Mouse (Mus musculus): Measurements from ENCODE around the gene Fam219a.
A peak's percentile ranks its signal among the peaks of the same experiment; 100 is the strongest.

Gene Fam219a

DNA sequence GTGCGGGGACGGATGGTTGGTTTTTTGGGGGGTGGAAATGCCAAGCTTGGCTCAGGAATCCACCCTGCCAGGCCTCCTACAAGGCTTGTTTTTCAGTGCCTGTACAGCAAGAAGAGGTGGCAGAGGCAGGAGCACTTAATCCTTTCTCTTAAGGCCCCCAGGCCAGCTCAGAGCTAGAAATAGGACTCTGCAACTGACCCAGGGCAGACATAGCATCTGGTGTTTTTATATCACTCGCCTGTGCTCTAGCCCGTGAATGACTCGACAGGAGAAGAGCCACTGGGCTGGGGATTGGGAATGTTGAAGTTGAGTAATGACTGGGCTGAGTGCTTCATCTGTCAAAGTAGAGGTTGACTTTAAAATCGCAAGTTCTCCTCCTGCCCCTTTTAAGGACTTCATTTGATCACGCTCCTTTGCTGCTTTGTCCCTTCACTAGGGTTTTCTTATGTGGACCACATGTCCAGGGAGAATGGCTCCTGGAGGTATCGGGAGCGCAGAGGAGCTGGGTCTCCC, 91.6 kb downstream of the Fam219a start:
- DNase-seq (ENCODE audit: low spot score in 2 of 2), result no peak

- DNase-seq (ENCODE audit: low spot score in 2 of 2), result no peak
Observed at GRCm38 (mm10) chr4:41471384-41471689, 98.0 kb downstream of the Fam219a start.

DNA sequence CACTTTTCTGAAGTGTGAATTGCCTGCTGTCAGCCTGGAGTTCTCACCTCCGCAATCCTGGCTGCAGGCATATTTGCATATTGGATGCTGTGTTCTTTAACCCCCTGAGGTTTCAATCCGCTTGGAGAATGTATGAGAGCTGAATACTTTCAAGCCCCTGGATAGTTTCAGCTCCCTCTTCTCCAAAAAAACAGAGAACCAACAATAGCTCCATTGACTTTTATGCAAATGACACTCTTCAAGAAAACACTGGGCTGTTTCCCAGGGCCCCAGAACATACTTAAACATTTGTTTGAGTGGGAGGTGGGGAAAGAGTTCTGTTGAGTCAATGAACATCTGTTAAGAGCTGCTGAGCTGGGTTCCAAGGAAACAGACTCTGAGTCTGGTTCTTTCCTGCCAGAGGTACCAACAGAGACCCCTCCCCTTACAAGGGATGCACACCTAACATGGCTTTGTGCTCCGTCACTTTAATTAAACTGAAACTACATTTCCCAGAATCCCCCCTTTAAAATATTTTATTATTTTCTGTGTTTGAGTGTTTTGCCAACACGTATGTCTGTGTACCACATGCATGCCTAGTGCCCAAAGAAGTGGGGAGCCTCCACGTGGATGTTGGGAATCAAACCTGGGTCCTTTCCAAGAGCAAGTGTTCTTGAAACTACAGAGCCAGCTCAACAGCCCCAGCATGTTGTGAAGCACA, 98.5 kb downstream of the Fam219a start:
- DNase-seq (ENCODE audit: low spot score in 2 of 2), result no peak

- DNase-seq (ENCODE audit: low spot score in 2 of 2), result no peak
Observed at GRCm38 (mm10) chr4:41470051-41470683, 99.2 kb downstream of the Fam219a start.

DNA sequence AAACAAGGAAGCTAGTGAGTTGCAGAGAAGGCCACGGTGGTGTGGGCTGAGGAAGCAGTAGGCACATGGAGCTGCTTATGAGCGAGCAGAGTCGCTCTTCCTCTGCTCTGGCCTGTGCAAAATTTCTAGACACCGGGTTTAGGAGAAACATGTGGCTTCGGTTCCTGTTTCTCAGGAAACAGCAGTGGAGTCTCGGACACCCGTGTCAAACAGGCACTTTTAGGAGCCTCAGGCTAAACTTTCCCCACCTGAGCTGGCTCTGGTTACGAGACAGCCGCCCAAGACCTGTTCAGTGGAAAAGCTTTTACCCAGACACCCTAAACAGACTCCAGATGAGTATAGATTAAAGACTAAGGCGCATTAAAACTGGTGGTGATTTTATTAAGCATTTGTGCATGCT, 100.1 kb downstream of the Fam219a start:
- DNase-seq (ENCODE audit: low spot score in 2 of 2), result no peak

- peak in 1 of 2 experiments; percentile 31 for DNase-seq (ENCODE audit: low spot score in 2 of 2)
Observed at GRCm38 (mm10) chr4:41468396-41469080, 100.8 kb downstream of the Fam219a start.

Measured in urinary bladder, adult 18-20 months (tissue).